Mouse (Mus musculus): ENCODE results near the gene Stat3. TPM values are rescaled to one million over a fixed set of nuclear protein-coding genes. Genes with fewer than 3 reads are reported as not detected.
A peak's percentile ranks its signal among the peaks of the same experiment; 100 is the strongest.

Gene Stat3
- polyA plus RNA-seq, 1 experiment from 2014 or later, result 28.5 TPM

- Histone ChIP-seq H3K9ac (no peak overlapping the region), H3K27me3 (peaks cover 21% of the 10 kb centered on the region), H3K4me2 (no peak overlapping the region), H3K4me3 (replicated peaks) (no peak overlapping the region), H3K36me3 (0 out of 2 replicates have a peak, but pooled peaks cover under 1% of the 10 kb centered on the region), H3K27ac (0 out of 2 replicates have a peak overlapping the region, but pooled peaks have one; percentile 3), H3K4me1 (replicated peaks) (peaks cover 85% of the 10 kb centered on the region), H3K9me3 (replicated peaks) (no peaks in the 10 kb centered on the region)
- no peak for DNase-seq
- ATAC-seq (ENCODE audit: low read depth), result no peak
- WGBS (ENCODE audit: insufficient replicate concordance), result 60% methylated on average over 9 of the region's 9 CpGs
Observed at GRCm38 (mm10) chr11:100963647-100964046, 24.3 kb upstream of the Stat3 start.

DNA sequence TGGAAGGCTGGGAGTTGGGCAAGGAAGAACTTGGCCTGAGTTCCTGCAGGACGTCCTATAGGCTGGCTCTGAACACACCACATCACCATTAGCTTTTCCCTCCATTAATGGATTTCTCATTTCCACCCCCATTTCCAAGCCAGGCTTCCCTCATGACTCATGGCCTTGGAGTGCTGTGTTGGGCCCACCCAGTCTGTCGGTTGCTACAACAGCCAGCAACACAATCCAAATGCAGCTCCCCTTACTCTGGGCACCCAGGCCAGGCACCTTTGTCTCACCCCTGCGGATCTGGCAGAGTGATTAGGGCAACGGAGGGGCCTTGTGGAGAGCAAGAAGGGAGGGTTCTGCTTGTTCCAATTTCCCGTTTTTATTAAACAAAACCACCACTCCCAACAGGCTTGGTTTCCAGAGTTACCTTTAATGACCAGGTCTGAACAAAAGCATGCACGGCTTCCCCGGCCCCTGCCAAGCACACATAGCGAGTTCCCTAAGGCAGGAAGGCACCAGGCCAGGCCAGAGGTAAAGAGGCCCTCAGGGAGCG is 23.1 kb upstream of the Stat3 start:
- WGBS (ENCODE audit: insufficient replicate concordance), result 56% methylated on average over 9 of the region's 9 CpGs
- Histone ChIP-seq H3K36me3 (0 out of 2 replicates have a peak, but pooled peaks cover 3% of the 10 kb centered on the region), H3K27ac (no peak overlapping the region; the same call in 1 of the 2 replicates), H3K4me1 (replicated peaks) (peaks cover 80% of the 10 kb centered on the region), H3K4me2 (no peak overlapping the region), H3K9me3 (replicated peaks) (no peaks in the 10 kb centered on the region), H3K4me3 (replicated peaks) (no peak overlapping the region), H3K9ac (no peak overlapping the region), H3K27me3 (peaks cover 14% of the 10 kb centered on the region; the same call in 1 of the 2 replicates)
- no peak for DNase-seq
- no peak for ATAC-seq (ENCODE audit: low read depth)

DNA sequence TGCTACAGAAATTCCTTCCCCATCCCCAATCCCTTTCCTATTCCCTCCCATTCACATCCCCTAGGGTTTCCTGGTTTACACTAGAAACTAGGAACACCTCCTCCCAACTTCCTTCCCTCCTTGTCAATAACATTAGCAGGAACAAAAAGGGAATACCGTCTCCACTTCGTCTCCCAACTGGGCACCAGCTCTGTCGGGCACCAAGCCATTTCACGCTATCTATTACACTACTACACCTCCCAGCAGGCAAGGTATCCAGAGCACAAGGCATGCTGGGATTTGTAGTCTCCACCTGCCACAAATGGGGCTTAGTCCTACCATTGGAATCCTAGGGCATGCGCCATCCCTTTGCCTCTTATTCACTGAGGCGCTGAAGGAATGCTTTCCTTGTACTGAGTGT is 21.2 kb upstream of the Stat3 start:
- Histone ChIP-seq H3K4me1 (replicated peaks) (peaks cover 70% of the 10 kb centered on the region), H3K36me3 (0 out of 2 replicates have a peak, but pooled peaks cover 3% of the 10 kb centered on the region), H3K9me3 (replicated peaks) (no peaks in the 10 kb centered on the region), H3K4me3 (replicated peaks) (no peak overlapping the region), H3K27ac (peak overlapping the region; percentile 20; the same call in 1 of the 2 replicates), H3K9ac (no peak overlapping the region), H3K4me2 (peak overlapping the region; percentile 40), H3K27me3 (peaks cover 10% of the 10 kb centered on the region; the same call in 1 of the 2 replicates)
- peak; percentile 75 for ATAC-seq (ENCODE audit: low read depth)
- no peak for DNase-seq
- 22% methylated on average over 6 of the region's 6 CpGs for WGBS (ENCODE audit: insufficient replicate concordance)

DNA sequence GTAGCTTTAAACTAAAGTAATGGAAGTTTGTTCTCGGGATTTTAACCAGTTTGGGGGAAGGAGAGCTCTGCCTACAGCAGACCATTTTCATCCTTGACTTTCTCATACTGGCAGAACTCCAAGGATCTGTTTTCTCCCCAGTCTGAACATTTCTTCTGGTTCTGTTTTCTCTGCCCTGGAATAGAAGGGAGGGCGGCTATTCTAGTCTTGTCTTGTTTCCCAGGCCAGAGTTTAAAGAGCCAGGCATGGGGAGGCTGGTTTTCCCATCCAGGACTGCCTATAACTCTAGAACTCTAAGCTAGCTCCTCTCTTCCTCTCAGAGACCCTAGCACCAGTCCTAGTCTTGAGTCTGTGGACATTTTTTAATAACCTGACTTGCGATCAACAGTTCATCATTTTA is 20.5 kb upstream of the Stat3 start:
- Histone ChIP-seq H3K36me3 (0 out of 2 replicates have a peak, but pooled peaks cover 3% of the 10 kb centered on the region), H3K9ac (no peak overlapping the region)
- DNase-seq, result no peak

DNA sequence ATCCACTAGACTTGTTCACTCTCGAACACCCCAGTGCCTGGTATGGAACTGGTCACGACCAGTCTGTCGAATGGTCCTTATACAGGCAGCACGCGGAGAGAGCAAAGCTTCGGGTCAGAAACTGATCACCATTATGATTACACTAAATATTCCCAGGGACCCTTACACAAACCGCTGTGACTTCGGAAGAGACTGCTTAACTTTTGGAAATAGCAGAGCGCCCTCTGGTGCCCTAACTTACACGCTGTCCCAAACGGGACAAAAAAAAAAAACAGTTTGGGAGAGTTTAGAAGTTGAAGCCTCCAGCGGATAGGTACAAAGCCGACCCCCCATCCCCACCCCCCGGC is 20.1 kb upstream of the Stat3 start:
- 6% methylated on average over 14 of the region's 14 CpGs for WGBS (ENCODE audit: insufficient replicate concordance)
- Histone ChIP-seq H3K9ac (no peak overlapping the region), H3K36me3 (0 out of 2 replicates have a peak, but pooled peaks cover 3% of the 10 kb centered on the region), H3K27me3 (peaks cover 10% of the 10 kb centered on the region; the same call in 1 of the 2 replicates), H3K9me3 (replicated peaks) (no peaks in the 10 kb centered on the region), H3K4me2 (peak overlapping the region; percentile 50), H3K4me1 (replicated peaks) (peaks cover 59% of the 10 kb centered on the region), H3K4me3 (replicated peaks) (peak overlapping the region; percentile 20), H3K27ac (peak overlapping the region; percentile 29; the same call in 1 of the 2 replicates)
- ATAC-seq (ENCODE audit: low read depth) (no peak), DNase-seq (peak; percentile 51)

More for the DNA sequence above, 20.5 kb upstream of the Stat3 start:
- Histone ChIP-seq H3K4me1 (replicated peaks) (peaks cover 63% of the 10 kb centered on the region), H3K27ac (peak overlapping the region; percentile 29; the same call in 1 of the 2 replicates), H3K27me3 (peaks cover 10% of the 10 kb centered on the region; the same call in 1 of the 2 replicates), H3K4me2 (0 out of 2 replicates have a peak overlapping the region, but pooled peaks have one; percentile 50), H3K4me3 (replicated peaks) (no peak overlapping the region), H3K9me3 (replicated peaks) (no peaks in the 10 kb centered on the region)
- no peak for ATAC-seq (ENCODE audit: low read depth)
- 33% methylated on average over 3 of the region's 3 CpGs for WGBS (ENCODE audit: insufficient replicate concordance)

- Histone ChIP-seq H3K4me2 (peak overlapping the region; percentile 50), H3K4me1 (replicated peaks) (peaks cover 53% of the 10 kb centered on the region), H3K27ac (no peak overlapping the region), H3K9me3 (replicated peaks) (no peaks in the 10 kb centered on the region), H3K27me3 (peaks cover 10% of the 10 kb centered on the region; the same call in 1 of the 2 replicates), H3K36me3 (0 out of 2 replicates have a peak, but pooled peaks cover 3% of the 10 kb centered on the region), H3K4me3 (replicated peaks) (peak overlapping the region; percentile 20), H3K9ac (no peak overlapping the region)
- no peak for ATAC-seq (ENCODE audit: low read depth)
- WGBS (ENCODE audit: insufficient replicate concordance), result 57% methylated on average over 76 of the region's 76 CpGs
- no peak for DNase-seq
Observed at GRCm38 (mm10) chr11:100958613-100959463, 19.5 kb upstream of the Stat3 start.

DNA sequence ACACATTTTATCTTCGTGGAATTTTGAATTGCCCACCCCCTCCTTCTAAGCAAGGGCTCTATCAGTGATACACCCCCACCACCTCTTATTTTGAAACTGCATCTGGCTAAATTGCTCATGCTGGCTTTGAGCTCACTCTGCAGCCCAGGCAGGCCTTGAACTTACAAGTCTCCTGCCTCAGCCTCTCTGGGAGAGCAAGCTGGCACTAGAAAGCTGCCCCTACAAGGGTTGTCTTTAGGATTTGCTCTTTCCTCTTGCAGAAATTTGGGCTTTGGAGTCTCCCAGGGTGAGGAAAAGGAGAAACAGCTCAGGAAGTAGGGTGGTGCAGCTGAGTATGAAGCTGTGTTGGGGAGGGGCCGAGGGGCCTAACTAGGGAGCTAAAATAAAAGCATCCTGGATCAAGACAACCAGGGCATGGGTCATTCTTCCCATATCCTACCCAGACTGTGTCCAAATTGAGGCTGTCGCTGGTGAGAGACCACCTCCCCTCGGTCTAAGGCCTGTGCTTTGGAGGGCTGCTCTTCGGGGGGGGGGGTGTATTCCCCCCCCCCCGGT is 18.7 kb upstream of the Stat3 start:
- H3K9ac ChIP-seq, result no peak overlapping the region
- 0 out of 2 replicates have a peak, but pooled peaks cover 3% of the 10 kb centered on the region for H3K36me3 ChIP-seq
- WGBS (ENCODE audit: insufficient replicate concordance), result 49% methylated on average over 6 of the region's 6 CpGs
- H3K9me3 ChIP-seq (replicated peaks), result no peaks in the 10 kb centered on the region
- no peak for DNase-seq
- no peak overlapping the region for H3K4me3 ChIP-seq (replicated peaks)
- peaks cover 10% of the 10 kb centered on the region; the same call in 1 of the 2 replicates for H3K27me3 ChIP-seq
- H3K4me2 ChIP-seq, result no peak overlapping the region
- peaks cover 45% of the 10 kb centered on the region for H3K4me1 ChIP-seq (replicated peaks)
- H3K27ac ChIP-seq, result no peak overlapping the region
- ATAC-seq (ENCODE audit: low read depth), result no peak

DNA sequence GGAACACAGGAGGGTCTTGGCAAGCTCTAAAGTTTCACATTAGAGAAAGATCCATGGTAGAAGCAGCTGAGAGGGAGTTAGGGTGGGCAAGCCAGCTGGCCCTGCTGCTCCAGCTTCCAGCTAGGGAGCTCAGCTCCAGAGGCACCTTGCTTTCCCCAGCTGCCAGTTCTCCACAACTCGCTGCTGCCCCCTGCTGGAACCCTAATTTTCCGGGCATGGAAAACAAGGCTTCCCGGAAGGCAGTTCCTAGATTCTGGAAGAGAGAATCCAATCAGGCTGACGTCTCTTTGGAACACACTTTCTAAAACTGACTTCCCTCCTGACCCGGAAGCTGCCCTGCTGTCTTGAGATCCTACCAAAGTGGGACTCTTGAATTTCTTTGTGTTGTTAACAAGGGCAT is 17.9 kb upstream of the Stat3 start:
- H3K9me3 ChIP-seq (replicated peaks), result no peaks in the 10 kb centered on the region
- peaks cover 39% of the 10 kb centered on the region for H3K4me1 ChIP-seq (replicated peaks)
- 0 out of 2 replicates have a peak, but pooled peaks cover 3% of the 10 kb centered on the region for H3K36me3 ChIP-seq
- H3K27ac ChIP-seq, result no peak overlapping the region
- 7% methylated on average over 5 of the region's 5 CpGs for WGBS (ENCODE audit: insufficient replicate concordance)
- DNase-seq (peak; percentile 69), ATAC-seq (ENCODE audit: low read depth) (no peak)
- H3K4me2 ChIP-seq, result no peak overlapping the region
- no peak overlapping the region for H3K4me3 ChIP-seq (replicated peaks)
- H3K9ac ChIP-seq, result no peak overlapping the region
- peaks cover 10% of the 10 kb centered on the region; the same call in 1 of the 2 replicates for H3K27me3 ChIP-seq

DNA sequence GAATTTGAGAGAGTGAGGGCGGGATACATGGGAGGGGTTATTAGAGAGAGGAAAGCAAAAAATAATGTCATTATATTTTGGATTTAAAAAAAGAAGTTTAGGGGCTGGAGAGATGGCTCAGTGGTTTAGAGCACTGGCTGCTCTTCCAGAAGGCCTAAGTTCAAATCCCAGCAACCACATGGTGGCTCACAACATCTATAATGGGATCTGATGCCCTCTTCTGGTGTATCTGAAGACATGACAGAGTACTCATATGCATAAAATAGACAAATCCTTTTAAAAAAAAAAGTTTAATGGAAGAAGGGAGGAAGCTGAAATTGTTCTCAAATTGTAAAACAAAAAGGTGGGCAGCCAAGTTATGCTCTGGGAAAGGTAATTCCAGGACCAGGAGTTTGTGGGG is 10.2 kb upstream of the Stat3 start:
- DNase-seq, result no peak
- H3K27me3 ChIP-seq, result no peaks in the 10 kb centered on the region
- H3K4me3 ChIP-seq (replicated peaks), result no peak overlapping the region
- no peak overlapping the region for H3K4me2 ChIP-seq
- H3K36me3 ChIP-seq, result no peaks in the 10 kb centered on the region
- no peak overlapping the region for H3K9ac ChIP-seq
- no peaks in the 10 kb centered on the region; the same call in 1 of the 2 replicates for H3K9me3 ChIP-seq (replicated peaks)
- H3K27ac ChIP-seq, result no peak overlapping the region
- no peak for ATAC-seq (ENCODE audit: low read depth)
- H3K4me1 ChIP-seq (replicated peaks), result peaks cover 15% of the 10 kb centered on the region
- WGBS (ENCODE audit: insufficient replicate concordance), result 80% methylated on average over 1 of the region's 1 CpGs

GRCm38 (mm10) chr11:100948317-100948716 is 9.0 kb upstream of the Stat3 start:
- Histone ChIP-seq H3K27me3 (no peaks in the 10 kb centered on the region), H3K9me3 (replicated peaks) (no peaks in the 10 kb centered on the region; the same call in 1 of the 2 replicates), H3K9ac (no peak overlapping the region), H3K4me2 (no peak overlapping the region), H3K4me3 (replicated peaks) (no peak overlapping the region), H3K27ac (no peak overlapping the region), H3K4me1 (replicated peaks) (peaks cover 15% of the 10 kb centered on the region), H3K36me3 (no peaks in the 10 kb centered on the region)
- ATAC-seq (ENCODE audit: low read depth), result no peak
- 4% methylated on average over 4 of the region's 4 CpGs for WGBS (ENCODE audit: insufficient replicate concordance)
- no peak for DNase-seq

DNA sequence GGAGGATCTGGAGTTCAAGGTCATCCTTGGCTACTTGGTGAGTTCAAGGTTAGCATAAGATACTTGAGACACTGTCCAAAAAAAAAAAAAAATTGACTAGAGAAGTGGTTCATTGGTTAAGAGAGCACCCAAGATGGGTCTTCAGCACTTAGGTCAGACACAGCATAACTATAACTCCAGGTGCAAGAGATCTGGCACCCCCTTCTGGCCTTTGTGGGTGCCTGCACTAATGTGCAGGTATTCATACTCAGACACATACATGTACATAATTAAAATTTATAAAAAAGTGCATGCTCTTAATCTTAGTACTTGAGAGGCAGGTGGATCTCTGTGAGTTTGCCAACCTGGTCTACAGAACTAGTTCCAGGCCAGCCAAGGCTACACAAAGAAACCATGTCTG is 8.2 kb upstream of the Stat3 start:
- Histone ChIP-seq H3K4me2 (no peak overlapping the region), H3K4me3 (replicated peaks) (no peak overlapping the region), H3K9ac (no peak overlapping the region), H3K27me3 (no peaks in the 10 kb centered on the region), H3K36me3 (no peaks in the 10 kb centered on the region), H3K27ac (no peak overlapping the region), H3K9me3 (replicated peaks) (no peaks in the 10 kb centered on the region; the same call in 1 of the 2 replicates), H3K4me1 (replicated peaks) (peaks cover 15% of the 10 kb centered on the region)
- DNase-seq (no peak), ATAC-seq (ENCODE audit: low read depth) (0 out of 2 replicates have a peak, but pooled peaks have one; percentile 45)
